Mouse (Mus musculus) G1E-ER4 (cell line): ENCODE data around the gene Emc1. TPM values are rescaled to one million over a fixed set of nuclear protein-coding genes. Genes with fewer than 3 reads are reported as not detected.

Experiments
- GATA1 ChIP-seq: IDR thresholded peaks from one replicate; pipeline ENCODE4 v1.8.0; 2012; ENCODE audit warnings: low read length, inconsistent platforms
- polyA plus RNA-seq: library from polyadenylated mRNA; stranded (reverse); fragments of >175 nt; gene quantifications from 2 replicates; pipeline ENCODE4 v1.2.3, GENCODE M21; 2012

Emc1 gene
- polyA plus RNA-seq, 1 experiment: 5.4 TPM

DNA sequence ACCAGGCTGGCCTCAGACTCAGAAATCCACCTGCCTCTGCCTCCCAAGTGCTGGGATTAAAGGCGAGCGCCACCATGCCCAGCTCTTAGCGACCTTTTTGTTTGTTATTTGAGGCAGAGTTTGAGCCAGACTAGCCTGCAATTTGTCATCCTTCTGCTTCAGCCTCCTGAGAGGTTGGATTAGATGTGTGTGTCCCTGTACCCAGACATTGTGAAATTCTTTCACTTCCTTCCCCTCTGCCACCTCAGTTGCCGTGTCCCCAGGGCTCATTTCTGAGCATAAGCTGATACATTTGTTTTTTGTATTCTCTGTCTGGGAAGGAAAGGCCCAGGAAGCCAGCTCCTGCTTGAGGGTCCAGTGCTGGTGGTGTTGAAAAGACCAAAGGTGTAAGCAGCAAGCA is 11.6 kb upstream of the Emc1 start:
- TF ChIP-seq GATA1: no peak

DNA sequence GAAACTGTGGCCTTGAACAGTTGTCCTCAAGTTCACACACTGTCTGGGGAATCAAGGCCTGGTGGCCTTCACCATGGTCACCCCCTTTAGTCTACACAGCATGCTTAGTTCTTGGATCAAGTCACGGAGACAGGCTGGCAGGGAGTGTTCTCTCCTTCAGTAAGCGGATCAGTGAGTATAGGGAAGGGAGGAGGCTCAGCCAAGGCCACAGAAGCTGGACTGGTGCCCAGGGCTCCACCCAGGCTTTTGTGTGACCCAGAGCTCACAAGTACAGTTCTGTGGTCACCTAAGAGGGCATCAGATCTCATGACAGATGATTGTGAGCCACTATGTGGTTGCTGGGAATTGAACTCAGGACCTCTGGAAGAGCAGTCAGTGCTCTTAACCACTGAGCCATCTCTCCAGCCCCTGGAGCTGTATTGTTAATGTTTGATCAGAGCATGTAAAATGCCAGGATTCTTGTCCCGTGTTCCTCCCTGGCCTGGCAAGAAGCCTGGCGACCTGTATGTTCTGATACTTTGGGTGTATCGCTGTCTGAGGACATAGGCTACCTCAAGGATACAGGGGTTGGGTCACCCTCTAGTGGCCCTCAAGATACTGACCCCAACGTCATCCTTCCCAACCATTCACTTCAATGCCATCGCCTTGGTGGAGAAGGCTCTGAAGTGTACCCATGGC is 10.7 kb upstream of the Emc1 start:
- no peak for TF ChIP-seq GATA1

DNA sequence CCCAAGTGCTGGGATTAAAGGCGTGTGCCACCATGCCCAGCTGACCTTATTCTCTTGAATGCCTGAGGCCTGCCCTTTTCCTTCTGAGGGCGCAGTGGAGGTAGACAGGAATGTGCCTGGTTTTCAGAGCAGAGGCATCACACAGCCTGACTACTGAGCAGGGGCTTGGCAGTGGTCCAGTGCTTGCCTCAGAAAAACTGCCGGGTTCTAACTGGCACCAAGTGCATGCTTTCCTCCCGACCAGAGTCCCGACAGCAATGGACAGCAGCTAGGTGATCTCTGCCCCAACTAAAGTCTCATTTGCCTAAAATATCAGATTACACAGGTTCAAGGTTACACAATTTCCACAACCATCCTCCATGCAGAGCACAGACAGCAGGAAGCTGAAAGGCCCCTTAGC is 8.7 kb upstream of the Emc1 start:
- TF ChIP-seq GATA1: no peak

DNA sequence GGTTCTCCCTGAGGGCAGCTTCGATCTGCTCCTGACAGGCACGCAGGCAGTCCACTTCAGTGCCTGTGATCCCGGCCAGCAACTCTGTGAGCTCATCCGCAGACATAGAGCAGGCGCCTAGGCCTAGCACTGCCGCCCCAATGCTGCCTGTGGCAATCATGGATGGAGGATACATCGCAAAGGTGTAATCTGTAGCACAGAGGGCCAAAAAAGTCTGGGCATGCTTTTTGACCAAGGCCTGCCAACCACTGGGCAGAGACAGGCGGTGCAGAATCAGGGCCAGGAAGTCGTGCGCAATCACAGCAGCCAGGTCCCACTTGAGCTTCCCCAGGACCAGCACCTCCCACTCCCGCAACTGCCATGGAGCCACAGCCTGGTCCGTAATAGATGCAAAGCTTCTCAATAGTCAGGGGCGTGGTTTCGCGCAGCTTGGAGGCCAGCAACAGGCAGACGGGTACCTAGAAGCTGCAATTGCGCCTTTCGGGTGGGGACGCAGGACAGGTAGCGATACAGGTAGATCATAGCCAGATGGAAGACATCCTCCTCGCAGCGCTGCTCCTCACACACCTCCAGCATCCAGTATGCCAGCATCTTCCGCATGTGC is 6.9 kb upstream of the Emc1 start:
- no peak for TF ChIP-seq GATA1

DNA sequence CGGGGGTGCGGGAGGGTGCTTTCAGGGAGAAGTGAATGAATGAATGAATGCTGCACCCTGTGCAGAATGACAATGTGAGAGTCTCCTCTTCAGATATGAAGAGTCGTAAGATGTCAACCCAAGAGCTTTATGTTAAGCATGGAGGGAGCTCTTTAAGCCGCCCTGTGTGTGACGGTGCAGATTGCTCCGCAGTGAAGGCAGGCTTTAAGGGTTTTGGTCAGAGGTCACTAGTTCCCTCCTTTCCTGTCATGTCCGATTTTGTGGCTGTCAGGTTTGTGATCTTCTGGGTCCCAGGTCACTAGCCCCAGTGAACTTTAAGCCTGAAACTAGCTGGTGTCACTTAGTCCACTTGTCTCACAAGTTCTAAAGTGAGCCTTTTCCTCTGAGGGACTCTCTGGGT is 445 bp downstream of the Emc1 start:
- no peak for TF ChIP-seq GATA1

DNA sequence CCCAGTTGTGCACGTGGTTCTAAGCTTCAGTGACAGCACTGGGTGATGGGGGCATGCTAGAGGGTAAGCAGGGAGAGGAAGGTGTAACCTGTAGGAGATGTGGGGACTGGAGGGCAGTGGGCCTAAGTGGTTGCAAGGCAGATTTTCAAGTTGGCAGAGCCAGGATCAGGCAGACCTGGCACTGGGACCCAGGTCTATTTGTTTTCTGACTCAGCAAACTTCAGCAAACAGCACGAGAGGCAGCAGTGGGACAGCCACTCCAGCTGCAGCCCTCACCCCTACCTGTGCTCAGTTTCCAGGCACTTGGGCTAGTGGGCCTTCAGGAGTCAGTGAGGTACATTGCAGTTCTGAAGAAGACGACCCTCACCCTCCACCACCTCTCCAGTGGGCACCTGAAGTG is 4.8 kb downstream of the Emc1 start:
- TF ChIP-seq GATA1: no peak

DNA sequence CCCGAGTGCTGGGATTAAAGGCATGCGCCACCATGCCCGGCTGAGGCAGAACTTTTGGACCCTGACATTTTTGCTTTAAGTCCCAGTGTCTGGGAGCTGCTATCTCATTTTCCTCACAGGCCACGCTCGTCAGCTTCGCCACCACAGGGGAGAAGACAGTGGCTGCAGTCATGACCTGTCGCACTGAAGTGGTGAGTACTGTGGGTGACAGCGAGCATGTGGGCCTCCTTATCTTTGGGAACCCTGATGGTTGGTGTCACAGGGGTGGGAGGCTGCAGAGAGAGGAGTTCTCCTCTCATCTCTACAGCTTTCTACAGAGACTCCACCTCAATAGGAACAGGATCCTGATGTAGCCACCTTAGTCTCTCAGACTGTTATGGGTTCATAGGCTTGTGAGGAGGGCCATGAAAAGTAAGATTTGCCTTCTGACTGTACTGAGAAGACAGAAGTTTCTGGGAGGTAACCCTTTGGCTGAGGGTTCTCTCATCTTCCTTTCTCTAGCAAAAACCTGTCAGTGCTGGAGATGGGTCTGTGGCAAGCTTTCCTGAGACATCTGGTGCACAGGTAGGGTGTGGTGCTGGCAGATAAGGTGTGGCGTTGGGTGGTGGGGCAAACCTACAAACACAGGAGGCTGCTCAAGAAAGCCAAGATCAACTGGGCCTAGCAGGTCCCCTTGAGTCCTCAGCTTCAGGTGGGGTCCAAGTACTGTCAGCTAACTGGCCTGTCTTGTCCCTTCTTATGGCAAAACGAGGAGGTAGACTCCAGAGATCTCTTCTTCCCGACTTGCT is 8.6 kb downstream of the Emc1 start:
- TF ChIP-seq GATA1: no peak

DNA sequence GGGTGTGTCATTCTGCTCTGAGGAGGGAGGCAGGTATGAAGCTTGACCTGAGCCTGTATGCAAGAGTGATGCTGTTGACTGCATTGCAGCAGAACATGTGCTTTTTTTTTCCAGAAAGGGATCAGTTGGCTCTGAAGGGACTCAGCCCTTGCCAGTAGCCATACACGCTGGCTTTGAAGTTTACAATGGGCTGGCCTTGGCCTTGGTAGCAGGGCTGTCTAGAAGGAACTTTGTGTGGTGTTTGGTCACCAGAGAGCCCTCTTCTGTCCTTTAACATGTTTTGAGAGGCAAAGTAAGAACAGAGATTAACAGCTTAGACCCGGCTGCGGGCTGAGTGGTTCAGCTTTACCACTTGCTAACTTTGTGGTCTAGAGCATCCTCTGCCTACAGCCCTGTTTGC is 14.9 kb downstream of the Emc1 start:
- no peak for TF ChIP-seq GATA1

DNA sequence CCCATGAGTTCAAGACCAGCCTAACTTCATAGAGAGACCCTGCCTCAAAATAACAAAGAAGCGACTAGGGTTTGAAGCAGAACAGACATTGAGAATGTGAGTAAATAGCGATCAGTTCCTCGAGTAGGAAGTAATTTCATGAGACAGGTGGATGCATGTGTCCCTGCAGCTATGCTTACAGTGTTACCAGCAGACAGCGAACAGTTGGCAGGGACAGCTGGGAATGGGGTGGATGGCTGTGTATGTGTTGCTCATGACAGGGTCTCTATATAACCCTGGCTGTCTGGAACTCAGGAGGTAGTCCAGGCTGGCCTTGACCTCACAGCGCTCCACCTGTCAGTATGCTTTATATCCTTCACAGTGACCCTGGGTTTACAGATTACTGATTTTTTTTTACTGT is 15.7 kb downstream of the Emc1 start:
- TF ChIP-seq GATA1: no peak

DNA sequence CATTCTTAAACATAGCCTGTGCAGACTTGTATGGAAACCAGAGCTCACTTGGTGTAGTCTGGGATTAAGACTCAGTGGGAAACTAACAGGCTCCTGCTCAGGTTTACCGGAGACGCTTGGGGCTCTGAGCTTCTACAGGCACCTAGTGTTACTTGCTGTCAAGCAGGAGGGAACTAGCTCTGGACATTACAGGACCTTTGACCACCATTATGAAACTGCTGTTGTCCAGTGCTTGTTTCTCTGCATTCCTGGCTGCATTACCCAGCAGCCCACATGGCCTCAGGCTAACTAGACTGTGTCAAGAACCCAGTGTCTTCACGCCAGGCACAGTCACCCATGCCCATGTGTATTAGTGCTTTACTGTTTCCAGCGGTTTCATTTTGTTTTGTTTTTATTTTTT is 20.7 kb downstream of the Emc1 start:
- TF ChIP-seq GATA1: no peak

DNA sequence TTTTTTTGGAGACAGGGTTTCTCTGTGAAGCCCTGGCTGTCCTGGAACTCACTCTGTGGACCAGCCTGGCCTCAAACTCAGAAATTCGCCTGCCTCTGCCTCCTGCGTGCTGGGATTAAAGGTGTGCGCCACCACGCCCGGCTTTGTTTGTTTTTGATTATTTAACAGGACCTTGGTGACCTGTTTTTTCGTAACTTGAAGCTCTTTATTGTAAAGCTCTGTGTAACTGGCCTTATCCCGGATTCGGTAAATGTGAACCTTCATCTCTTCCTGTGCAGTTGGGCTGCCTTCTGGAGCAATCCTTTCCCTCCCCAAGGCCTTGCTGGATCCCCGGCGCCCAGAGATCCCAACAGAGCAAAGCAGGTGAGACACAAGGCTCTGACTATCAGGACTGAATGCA is 21.1 kb downstream of the Emc1 start:
- TF ChIP-seq GATA1: no peak

DNA sequence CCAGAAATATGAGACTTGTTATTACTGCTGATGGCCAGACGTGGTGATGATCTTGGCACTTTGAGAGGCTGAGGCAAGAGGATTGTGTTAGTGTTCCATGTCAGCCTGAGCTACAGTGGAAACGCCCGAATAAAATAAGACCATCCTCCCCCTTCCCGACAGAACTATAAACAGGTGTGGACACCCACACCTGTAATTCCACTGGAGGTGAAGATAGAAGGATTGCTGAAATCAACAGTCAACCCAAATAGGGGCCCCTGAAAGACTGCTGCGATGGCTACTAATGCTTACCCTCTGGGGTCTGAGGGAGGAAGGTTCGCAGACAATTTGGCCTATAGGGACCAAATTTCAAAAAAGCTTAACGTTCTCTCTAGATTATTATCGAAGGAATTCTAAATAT is 27.3 kb downstream of the Emc1 start:
- TF ChIP-seq GATA1: no peak

DNA sequence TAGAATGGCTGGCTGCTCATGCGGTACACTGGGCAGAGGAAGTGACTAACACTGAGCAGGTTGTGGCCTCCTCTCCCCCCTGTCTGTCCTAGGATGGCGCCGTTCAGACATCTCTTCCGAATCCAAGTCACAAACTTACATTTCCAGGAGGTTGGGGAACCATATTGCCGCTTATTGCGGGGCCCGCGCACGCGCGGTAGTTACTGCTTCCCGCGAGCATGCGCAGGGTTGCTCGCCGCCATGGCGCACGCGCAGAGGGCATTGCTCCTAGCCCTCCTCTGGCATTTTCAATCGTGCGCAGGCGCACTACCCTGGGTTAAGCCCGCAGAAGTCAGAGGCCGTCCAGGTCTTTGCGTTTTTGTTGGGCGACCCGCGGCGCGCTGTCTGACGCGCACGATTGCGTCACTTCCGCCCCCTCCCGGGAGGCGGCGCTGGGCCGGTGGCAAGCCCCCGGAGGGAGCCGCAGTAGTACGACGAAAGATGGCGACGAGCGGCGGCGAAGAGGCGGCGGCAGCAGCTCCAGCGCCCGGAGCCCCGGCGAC is 27.9 kb downstream of the Emc1 start:
- no peak for TF ChIP-seq GATA1

DNA sequence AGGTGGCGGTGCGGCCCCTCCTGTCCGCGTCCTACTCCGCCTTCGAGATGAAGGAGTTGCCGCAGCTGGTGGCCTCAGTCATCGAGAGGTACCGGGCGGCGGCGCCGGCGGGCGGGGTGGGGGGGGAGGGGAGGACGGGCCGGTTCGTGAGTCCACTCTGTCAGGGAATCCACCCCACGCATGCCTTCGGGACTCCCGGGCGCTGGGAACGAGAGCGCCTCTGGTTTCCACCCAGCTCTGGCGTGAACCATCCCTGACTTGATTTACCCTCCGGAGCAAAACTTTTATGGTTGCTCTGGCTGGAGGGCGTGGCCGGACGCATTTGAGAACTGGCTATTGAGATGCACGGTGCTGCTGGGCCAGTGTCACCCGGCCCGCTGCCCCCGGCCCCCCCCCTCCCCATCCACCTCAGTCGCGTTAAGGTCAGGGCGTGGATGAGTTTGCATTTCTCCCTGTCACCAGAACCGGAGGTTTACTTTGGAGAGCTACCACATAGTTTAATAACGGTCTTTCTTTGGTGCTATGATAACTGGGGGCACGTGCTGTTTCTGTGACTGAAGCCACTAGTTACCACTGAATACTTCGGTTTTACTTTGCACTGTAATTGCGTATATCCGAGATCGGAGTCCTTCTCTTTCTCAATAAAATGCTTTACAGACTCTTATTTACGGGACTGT is 28.5 kb downstream of the Emc1 start:
- no peak for TF ChIP-seq GATA1

DNA sequence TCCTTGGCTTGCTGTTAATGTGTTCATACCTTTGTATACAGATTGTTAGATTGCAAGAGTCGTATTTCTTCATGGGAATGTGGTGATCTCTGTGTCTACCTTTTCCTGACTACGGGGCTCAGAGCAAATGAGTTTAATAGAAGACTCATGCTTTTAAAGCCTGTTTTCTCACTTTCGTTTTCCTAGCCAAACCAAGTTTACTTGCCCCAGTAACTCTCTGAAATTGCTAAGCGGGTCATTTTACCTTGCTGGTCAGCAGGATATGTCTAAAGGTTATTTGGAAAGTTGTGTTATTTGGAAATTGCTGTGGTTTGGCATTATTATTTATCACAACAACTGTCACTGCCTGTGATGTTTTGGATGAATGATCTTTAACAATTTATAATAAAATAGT is 29.1 kb downstream of the Emc1 start:
- no peak for TF ChIP-seq GATA1

DNA sequence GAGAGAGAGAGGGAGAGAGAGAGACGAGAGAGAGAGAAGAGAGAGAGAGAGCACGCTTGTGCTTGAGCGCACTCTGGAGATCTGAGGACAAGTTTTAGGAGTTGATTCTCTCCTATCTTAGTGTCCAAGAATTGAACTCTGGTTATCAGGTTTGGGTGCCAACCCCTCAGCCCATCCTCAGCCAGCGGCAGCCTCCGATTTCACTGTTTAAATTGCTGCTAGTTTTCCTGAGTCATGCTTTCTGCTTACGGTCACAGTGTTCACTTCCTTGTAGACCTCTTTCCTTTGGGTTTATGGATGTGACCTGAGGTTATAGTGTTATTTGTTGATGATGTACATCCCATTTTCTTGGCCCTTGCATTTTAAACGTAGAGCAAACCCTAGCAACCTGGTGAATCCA is 29.8 kb downstream of the Emc1 start:
- TF ChIP-seq GATA1: no peak
